Comparison of ENCODE assay signal across 8 mouse cellular contexts in genomic region chr16:17928087-17928580, GRCm38 (mm10). TPM values are rescaled to one million over a fixed set of nuclear protein-coding genes. Genes with fewer than 3 reads are reported as not detected.
DNase-seq lines count a peak whose midpoint lies in the region; ATAC-seq and TF ChIP-seq lines count a peak whose summit lies in the region.

Gene Slc25a1, minus strand, starts transcription at chr16:17928219.

- 1% methylated on average over 47 of the region's 47 CpGs for WGBS in cerebellum, adult 2 months
- WGBS in forebrain, embryonic 16.5 days: under 1% methylated on average over 47 of the region's 47 CpGs
- under 1% methylated on average over 47 of the region's 47 CpGs for WGBS in liver, embryonic 14.5 days (ENCODE audit: insufficient replicate concordance)
- WGBS in neural tube, embryonic 11.5 days: under 1% methylated on average over 46 of the region's 47 CpGs

- peaks cover 11% of the 10 kb centered on the region; the same call in 1 of the 2 replicates for H3K27me3 ChIP-seq in G1E (ENCODE audit: insufficient read depth, low read length)
- no peaks in the 10 kb centered on the region for H3K27me3 ChIP-seq in cerebellum, adult 2 months (ENCODE audit: control insufficient read depth, insufficient read depth, low read length)
- no peaks in the 10 kb centered on the region for H3K27me3 ChIP-seq in forebrain, embryonic 16.5 days (replicated peaks; ENCODE audit: control insufficient read depth, insufficient read depth, low read length)
- no peaks in the 10 kb centered on the region for H3K27me3 ChIP-seq in liver, embryonic 14.5 days (ENCODE audit: control insufficient read depth, insufficient read depth, low read length)
- no peaks in the 10 kb centered on the region for H3K27me3 ChIP-seq in neural tube, embryonic 11.5 days (ENCODE audit: control insufficient read depth, insufficient read depth, low read length)
- no peaks in the 10 kb centered on the region; the same call in 1 of the 2 replicates for H3K27me3 ChIP-seq in testis, adult 2 months (ENCODE audit: control insufficient read depth, insufficient read depth, low read length)

- intact Hi-C loops in heart, postnatal 14 days (cut with DNase I): loop anchor here (5.0 kb wide), 2 partner anchors 59 to 119 kb away; no protein-coding TSS in a partner anchor

- H3K9me3 ChIP-seq in G1E (replicated peaks): no peaks in the 10 kb centered on the region
- H3K9me3 ChIP-seq in forebrain, embryonic 16.5 days (ENCODE audit: control insufficient read depth, low read length): no peaks in the 10 kb centered on the region
- no peaks in the 10 kb centered on the region for H3K9me3 ChIP-seq in liver, embryonic 14.5 days (ENCODE audit: control insufficient read depth, low read length)
- H3K9me3 ChIP-seq in neural tube, embryonic 11.5 days (ENCODE audit: control insufficient read depth, low read length): no peaks in the 10 kb centered on the region

- peak; percentile 94 for DNase-seq in G1E (ENCODE audit: low spot score)
- DNase-seq in cerebellum, adult 2 months: peak; percentile 66 to 69
- DNase-seq in heart, postnatal 14 days: peak; percentile 74 to 75
- DNase-seq in kidney, postnatal 4 days: peak; percentile 83 to 89
- peak; percentile 69 to 70 (median 70) for DNase-seq in liver, embryonic 14.5 days (ENCODE audit: low read depth in 3 of 3, low spot score in 3 of 3)
- peak; percentile 87 for DNase-seq in neural tube, embryonic 11.5 days (ENCODE audit: low spot score)

- peak within 1 kb of the TSS; percentile 89 for H3K4me3 ChIP-seq in G1E (ENCODE audit: low read depth, low read length)
- peak within 1 kb of the TSS; percentile 80 for H3K4me3 ChIP-seq in cerebellum, adult 2 months (replicated peaks; ENCODE audit: insufficient read depth, low read depth, low read length)
- peak within 1 kb of the TSS; percentile 62 for H3K4me3 ChIP-seq in forebrain, embryonic 16.5 days (replicated peaks; ENCODE audit: low read length)
- peak within 1 kb of the TSS; percentile 68 to 77 for H3K4me3 ChIP-seq in liver, embryonic 14.5 days (ENCODE audit: insufficient read depth in 1 of 2, low read depth in 2 of 2, low read length in 2 of 2)
- peak within 1 kb of the TSS; percentile 81 for H3K4me3 ChIP-seq in neural tube, embryonic 11.5 days (ENCODE audit: low read depth, low read length)
- H3K4me3 ChIP-seq in testis, adult 2 months (ENCODE audit: control insufficient read depth, low read depth, low read length): peak within 1 kb of the TSS; percentile 95

- no peak for TF ChIP-seq CTCF in G1E (IDR thresholded peaks at IDR 0.05; ENCODE audit: low read depth, low read length)
- TF ChIP-seq CTCF in cerebellum, adult 2 months (IDR thresholded peaks at IDR 0.05; ENCODE audit: borderline replicate concordance, insufficient read depth, low read depth, low read length): no peak
- no peak for TF ChIP-seq CTCF in liver, embryonic 14.5 days (IDR thresholded peaks at IDR 0.05; ENCODE audit: low read depth)
- no peak for TF ChIP-seq CTCF in testis, adult 2 months (IDR thresholded peaks at IDR 0.05; ENCODE audit: control insufficient read depth, insufficient read depth, insufficient replicate concordance, low read depth, low read length)

- TF ChIP-seq POLR2A in cerebellum, adult 2 months (IDR thresholded peaks at IDR 0.05; ENCODE audit: borderline replicate concordance, insufficient read depth, low read length): peak; percentile 23; the same call in 1 of the 2 replicates
- peak; percentile 42; the same call in 1 of the 2 replicates for TF ChIP-seq POLR2A in testis, adult 2 months (IDR thresholded peaks at IDR 0.05; ENCODE audit: control insufficient read depth, low read depth, low read length)

- peak within 1 kb of the TSS; percentile 91 for H3K4me2 ChIP-seq in forebrain, embryonic 16.5 days (ENCODE audit: low read length)
- peak within 1 kb of the TSS; percentile 97 for H3K4me2 ChIP-seq in liver, embryonic 14.5 days (ENCODE audit: low read depth)
- peak within 1 kb of the TSS; percentile 75 for H3K4me2 ChIP-seq in neural tube, embryonic 11.5 days (ENCODE audit: low read depth)

- peak within 1 kb of the TSS; percentile 72 for H3K9ac ChIP-seq in forebrain, embryonic 16.5 days (replicated peaks; ENCODE audit: low read depth, low read length)
- peak within 1 kb of the TSS; percentile 71 for H3K9ac ChIP-seq in liver, embryonic 14.5 days (replicated peaks)
- H3K9ac ChIP-seq in neural tube, embryonic 11.5 days (ENCODE audit: low read length): peak within 1 kb of the TSS; percentile 77

- TF ChIP-seq EP300 in liver, embryonic 14.5 days (IDR thresholded peaks at IDR 0.05; ENCODE audit: low read depth): no peak

- ATAC-seq in G1E (ENCODE audit: extremely low read depth, insufficient number of reproducible peaks, low FRiP score, poor library complexity, severe bottlenecking): peak; percentile 48
- peak; percentile 81 for ATAC-seq in forebrain, embryonic 16.5 days
- peak; percentile 86 for ATAC-seq in liver, embryonic 14.5 days (ENCODE audit: insufficient read depth)
- peak; percentile 87 for ATAC-seq in neural tube, embryonic 11.5 days (ENCODE audit: insufficient read depth, low FRiP score, low TSS enrichment)

- peaks cover 60% of the 10 kb centered on the region for H3K4me1 ChIP-seq in G1E (ENCODE audit: insufficient read depth, low read depth, low read length)
- H3K4me1 ChIP-seq in cerebellum, adult 2 months (ENCODE audit: control insufficient read depth, insufficient read depth, low read length): no peaks in the 10 kb centered on the region
- peaks cover 26% of the 10 kb centered on the region for H3K4me1 ChIP-seq in forebrain, embryonic 16.5 days (replicated peaks; ENCODE audit: control insufficient read depth, insufficient read depth, low read length)
- H3K4me1 ChIP-seq in liver, embryonic 14.5 days (replicated peaks; ENCODE audit: control insufficient read depth in 2 of 2, insufficient read depth in 2 of 2, low read length in 1 of 2): peaks cover 3 to 5% of the 10 kb centered on the region in 2 experiments
- H3K4me1 ChIP-seq in neural tube, embryonic 11.5 days (ENCODE audit: control insufficient read depth, insufficient read depth, low read length): peaks cover 3% of the 10 kb centered on the region; the same call in 1 of the 2 replicates
- peaks cover 13% of the 10 kb centered on the region for H3K4me1 ChIP-seq in testis, adult 2 months (ENCODE audit: control insufficient read depth, insufficient read depth, low read length)

- peak within 1 kb of the TSS; percentile 51; the same call in 1 of the 2 replicates for H3K27ac ChIP-seq in cerebellum, adult 2 months (ENCODE audit: insufficient read depth, low read length)
- H3K27ac ChIP-seq in forebrain, embryonic 16.5 days (ENCODE audit: low read length): peak within 1 kb of the TSS; percentile 85
- peak within 1 kb of the TSS; percentile 84 for H3K27ac ChIP-seq in liver, embryonic 14.5 days
- H3K27ac ChIP-seq in neural tube, embryonic 11.5 days (ENCODE audit: low read depth, low read length): peak within 1 kb of the TSS; percentile 80
- H3K27ac ChIP-seq in testis, adult 2 months (ENCODE audit: control insufficient read depth, insufficient read depth, low read depth, low read length): peak within 1 kb of the TSS; percentile 82

- H3K36me3 ChIP-seq in G1E (replicated peaks): peaks cover 42% of the 10 kb centered on the region
- no peaks in the 10 kb centered on the region for H3K36me3 ChIP-seq in forebrain, embryonic 16.5 days (ENCODE audit: control insufficient read depth, insufficient read depth)
- H3K36me3 ChIP-seq in liver, embryonic 14.5 days (replicated peaks; ENCODE audit: control insufficient read depth, insufficient read depth, low read depth): peaks cover 7% of the 10 kb centered on the region; the same call in 1 of the 2 replicates
- peaks cover 2% of the 10 kb centered on the region; the same call in 1 of the 2 replicates for H3K36me3 ChIP-seq in neural tube, embryonic 11.5 days (ENCODE audit: control insufficient read depth, insufficient read depth, low read length)
- no peaks in the 10 kb centered on the region for H3K36me3 ChIP-seq in testis, adult 2 months (ENCODE audit: control insufficient read depth, insufficient read depth, low read length)

RNA-seq across cellular contexts. Expression of gene Slc25a1, which starts in this region (rescaled TPM):
- total RNA-seq in G1E (2014; fragmentation: Nextera tagmentation) (47.5 and 57.3 TPM in 2 replicates), G1E (2017) (76.4 and 92.8 TPM in 2 replicates)
- 209 and 244 TPM in 2 replicates for polyA plus RNA-seq in G1E (2012)
- 64.4 and 76.5 TPM in 2 replicates for polyA plus RNA-seq in cerebellum, adult 2 months (2012; rRNA removed)
- polyA plus RNA-seq in forebrain, embryonic 16.5 days (2015; fragmentation: Nextera tagmentation; extraction: Ambion mirVana): 133 and 155 TPM in 2 replicates
- 1 to 10 TPM; 5.9 to 8.3 TPM for total RNA-seq in heart, postnatal 14 days (2021)
- polyA plus RNA-seq in liver, embryonic 14.5 days (2012; rRNA removed): 33.4 and 41.7 TPM in 2 replicates
- polyA plus RNA-seq in liver, embryonic 14.5 days (2014; fragmentation: Nextera tagmentation; extraction: Ambion mirVana): 50.6 and 57.2 TPM in 2 replicates
- 127 and 131 TPM in 2 replicates for polyA plus RNA-seq in neural tube, embryonic 11.5 days (2014; fragmentation: Nextera tagmentation; extraction: Ambion mirVana)
- 45.4 and 52.8 TPM in 2 replicates for polyA plus RNA-seq in testis, adult 2 months (2012; rRNA removed)

Comparison
In these comparisons a context has a peak if more than half of its experiments do, and no peak if none do; other contexts are left out.
1. Peak in every context shown above with its lines: DNase-seq, ATAC-seq, H3K4me3 ChIP-seq and H3K27ac ChIP-seq.
2. RNA of gene Slc25a1 (total RNA-seq): 47.5 to 92.8 TPM in G1E; 5.9 to 8.3 TPM in heart, postnatal 14 days; every median in the first group is over 4 times any median in the second.